Mouse (Mus musculus): ENCODE measurements at regions not wholly inside any gene's neighbourhood (a gene's known extent, or its start where the extent isn't known, plus 50 kb on each side); places are given as distances from the start of the nearest gene placed in this dataset.

DNA sequence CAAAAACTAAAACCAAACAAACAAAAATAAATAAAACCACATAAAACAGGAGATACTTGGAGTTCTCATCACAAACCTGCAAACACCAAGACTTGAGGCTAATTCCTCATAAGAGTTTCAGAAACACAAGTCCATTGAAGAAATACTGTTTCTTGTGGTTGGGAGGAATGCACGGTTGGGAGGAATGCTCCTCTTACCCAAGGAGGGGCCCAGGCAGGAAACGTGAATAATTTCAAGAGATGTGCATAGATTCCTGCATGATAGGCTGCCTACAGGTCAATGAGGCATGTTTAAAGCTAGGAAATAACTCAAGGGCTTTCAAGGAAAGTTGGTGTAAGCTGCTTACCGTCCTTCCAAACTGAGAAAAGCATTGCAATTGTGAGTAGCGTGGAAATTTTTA is 243.7 kb downstream of the Fam49a start:
- H3K27ac ChIP-seq (ENCODE audit: low read depth), result no peak overlapping the region
- H3K4me3 ChIP-seq (ENCODE audit: low read depth, low read length), result no peak overlapping the region
- H3K4me1 ChIP-seq (ENCODE audit: insufficient read depth), result peaks cover 7% of the 10 kb centered on the region
- H3K4me2 ChIP-seq, result no peak overlapping the region
- no peaks in the 10 kb centered on the region for H3K9me3 ChIP-seq (ENCODE audit: low read depth, low read length)
- H3K9ac ChIP-seq, result no peak overlapping the region
- WGBS, result 52% methylated on average over 4 of the region's 4 CpGs
- ATAC-seq (ENCODE audit: insufficient read depth), result no peak
- H3K27me3 ChIP-seq (ENCODE audit: insufficient read depth, low read length), result no peaks in the 10 kb centered on the region
- TF ChIP-seq CTCF (IDR thresholded peaks at IDR 0.05; ENCODE audit: low read depth), result no peak
- no peaks in the 10 kb centered on the region for H3K36me3 ChIP-seq (ENCODE audit: insufficient read depth)
- DNase-seq, result peak; percentile 33

DNA sequence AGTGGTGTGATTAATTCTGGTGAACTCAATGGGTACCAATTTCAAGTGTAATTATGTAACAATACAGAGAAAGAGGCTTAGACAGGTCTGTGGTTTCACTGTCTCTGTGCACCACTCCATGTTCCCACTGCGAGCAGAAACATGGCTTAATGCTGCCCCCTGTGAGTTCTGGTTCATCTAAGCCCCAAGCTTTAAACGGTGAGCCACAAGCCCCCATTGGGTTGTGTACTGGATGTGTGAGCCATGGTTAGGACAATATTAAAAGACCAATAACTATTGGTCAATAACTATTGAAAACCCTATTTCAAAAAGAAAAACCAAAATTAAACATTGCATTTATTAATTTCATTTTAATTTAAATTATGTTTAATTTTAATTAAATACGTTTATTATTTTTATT is 238.0 kb downstream of the Fam49a start:
- no peaks in the 10 kb centered on the region for H3K36me3 ChIP-seq (ENCODE audit: insufficient read depth)
- H3K27me3 ChIP-seq (ENCODE audit: insufficient read depth, low read length), result no peaks in the 10 kb centered on the region
- H3K9ac ChIP-seq, result no peak overlapping the region
- DNase-seq (no peak), ATAC-seq (ENCODE audit: insufficient read depth) (no peak)
- H3K9me3 ChIP-seq (ENCODE audit: low read depth, low read length), result no peaks in the 10 kb centered on the region
- H3K4me2 ChIP-seq, result no peak overlapping the region
- no peak for TF ChIP-seq CTCF (IDR thresholded peaks at IDR 0.05; ENCODE audit: low read depth)
- no peak overlapping the region for H3K27ac ChIP-seq (ENCODE audit: low read depth)
- no peak overlapping the region for H3K4me3 ChIP-seq (ENCODE audit: low read depth, low read length)
- H3K4me1 ChIP-seq (ENCODE audit: insufficient read depth), result no peaks in the 10 kb centered on the region
- 69% methylated on average over 3 of the region's 3 CpGs for WGBS

GRCm38 (mm10) chr12:12498621-12499020 is 236.7 kb downstream of the Fam49a start:
- ATAC-seq (ENCODE audit: insufficient read depth), result no peak

GRCm38 (mm10) chr12:12497277-12497841 is 235.4 kb downstream of the Fam49a start:
- WGBS, result 72% methylated on average over 6 of the region's 6 CpGs

More at GRCm38 (mm10) chr12:12498621-12499020, 236.7 kb downstream of the Fam49a start:
- H3K36me3 ChIP-seq (ENCODE audit: insufficient read depth), result no peaks in the 10 kb centered on the region
- H3K4me3 ChIP-seq (ENCODE audit: low read depth, low read length), result no peak overlapping the region
- no peaks in the 10 kb centered on the region for H3K27me3 ChIP-seq (ENCODE audit: insufficient read depth, low read length)
- no peak overlapping the region for H3K9ac ChIP-seq
- DNase-seq, result no peak
- H3K4me1 ChIP-seq (ENCODE audit: insufficient read depth), result no peaks in the 10 kb centered on the region
- no peak overlapping the region for H3K4me2 ChIP-seq
- H3K27ac ChIP-seq (ENCODE audit: low read depth), result no peak overlapping the region
- no peak for TF ChIP-seq CTCF (IDR thresholded peaks at IDR 0.05; ENCODE audit: low read depth)
- no peaks in the 10 kb centered on the region for H3K9me3 ChIP-seq (ENCODE audit: low read depth, low read length)

GRCm38 (mm10) chr12:12496593-12497141 is 234.7 kb downstream of the Fam49a start:
- Histone ChIP-seq H3K4me1 (ENCODE audit: insufficient read depth) (no peaks in the 10 kb centered on the region), H3K27ac (ENCODE audit: low read depth) (no peak overlapping the region), H3K9ac (no peak overlapping the region), H3K9me3 (ENCODE audit: low read depth, low read length) (no peaks in the 10 kb centered on the region), H3K27me3 (ENCODE audit: insufficient read depth, low read length) (no peaks in the 10 kb centered on the region), H3K36me3 (ENCODE audit: insufficient read depth) (no peaks in the 10 kb centered on the region), H3K4me3 (ENCODE audit: low read depth, low read length) (no peak overlapping the region), H3K4me2 (no peak overlapping the region)
- TF ChIP-seq CTCF (IDR thresholded peaks at IDR 0.05; ENCODE audit: low read depth), result no peak
- DNase-seq, result peak; percentile 63
- 54% methylated on average over 7 of the region's 7 CpGs for WGBS
- no peak for ATAC-seq (ENCODE audit: insufficient read depth)

More at GRCm38 (mm10) chr12:12497277-12497841, 235.4 kb downstream of the Fam49a start:
- Histone ChIP-seq H3K9ac (no peak overlapping the region), H3K4me2 (no peak overlapping the region), H3K27ac (ENCODE audit: low read depth) (no peak overlapping the region), H3K4me3 (ENCODE audit: low read depth, low read length) (no peak overlapping the region), H3K9me3 (ENCODE audit: low read depth, low read length) (no peaks in the 10 kb centered on the region), H3K27me3 (ENCODE audit: insufficient read depth, low read length) (no peaks in the 10 kb centered on the region), H3K4me1 (ENCODE audit: insufficient read depth) (no peaks in the 10 kb centered on the region), H3K36me3 (ENCODE audit: insufficient read depth) (no peaks in the 10 kb centered on the region)
- TF ChIP-seq CTCF (IDR thresholded peaks at IDR 0.05; ENCODE audit: low read depth), result no peak
- DNase-seq, result no peak
- ATAC-seq (ENCODE audit: insufficient read depth), result no peak

DNA sequence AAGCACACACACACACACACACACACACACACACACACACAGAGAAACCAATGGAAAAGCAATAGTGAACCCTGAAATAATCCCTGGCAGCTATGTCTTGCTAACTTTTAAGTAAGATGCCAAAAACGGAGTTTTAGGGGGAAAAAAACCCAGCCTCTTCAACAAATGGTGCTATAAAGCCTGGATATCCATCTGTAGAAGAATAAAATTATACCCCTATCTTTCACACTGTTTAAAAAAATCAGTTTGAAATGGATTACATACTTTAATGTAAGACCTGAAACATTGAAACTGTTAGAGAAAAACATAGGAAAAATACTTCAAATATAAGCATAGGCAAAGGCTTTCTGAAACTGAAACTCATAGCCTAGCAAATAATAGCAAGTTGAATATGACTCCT is 228.2 kb downstream of the Fam49a start:
- Histone ChIP-seq H3K27ac (ENCODE audit: low read depth) (no peak overlapping the region), H3K4me2 (no peak overlapping the region), H3K9ac (no peak overlapping the region), H3K27me3 (ENCODE audit: insufficient read depth, low read length) (no peaks in the 10 kb centered on the region), H3K4me3 (ENCODE audit: low read depth, low read length) (no peak overlapping the region), H3K9me3 (ENCODE audit: low read depth, low read length) (no peaks in the 10 kb centered on the region), H3K4me1 (ENCODE audit: insufficient read depth) (no peaks in the 10 kb centered on the region), H3K36me3 (ENCODE audit: insufficient read depth) (no peaks in the 10 kb centered on the region)
- TF ChIP-seq CTCF (IDR thresholded peaks at IDR 0.05; ENCODE audit: low read depth), result no peak
- ATAC-seq (ENCODE audit: insufficient read depth), result no peak
- WGBS, result 91% methylated on average over 1 of the region's 1 CpGs
- no peak for DNase-seq

DNA sequence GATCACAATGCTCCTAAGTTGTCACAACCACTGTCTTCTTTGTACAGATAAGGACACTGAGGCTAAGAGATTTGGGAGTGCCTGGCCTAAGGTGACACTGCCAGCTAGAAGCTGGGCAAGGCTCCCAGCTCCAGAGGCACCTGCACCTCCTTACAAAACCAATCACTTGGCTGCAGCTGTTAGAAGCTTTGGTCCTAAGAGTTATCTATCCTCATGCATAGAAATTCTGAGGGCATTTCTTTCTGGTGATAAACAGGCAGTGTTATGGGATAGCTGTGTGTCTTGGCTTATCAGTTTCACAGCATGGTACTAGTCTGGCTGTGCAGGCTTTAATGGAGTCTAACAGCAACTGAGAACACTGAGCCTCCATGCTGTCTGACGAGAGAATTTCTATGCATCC is 226.2 kb downstream of the Fam49a start:
- Histone ChIP-seq H3K4me3 (ENCODE audit: low read depth, low read length) (no peak overlapping the region), H3K36me3 (ENCODE audit: insufficient read depth) (no peaks in the 10 kb centered on the region), H3K4me1 (ENCODE audit: insufficient read depth) (no peaks in the 10 kb centered on the region), H3K9ac (no peak overlapping the region), H3K27ac (ENCODE audit: low read depth) (no peak overlapping the region), H3K9me3 (ENCODE audit: low read depth, low read length) (no peaks in the 10 kb centered on the region), H3K4me2 (no peak overlapping the region), H3K27me3 (ENCODE audit: insufficient read depth, low read length) (no peaks in the 10 kb centered on the region)
- WGBS, result 75% methylated on average over 1 of the region's 1 CpGs
- TF ChIP-seq CTCF (IDR thresholded peaks at IDR 0.05; ENCODE audit: low read depth), result no peak
- DNase-seq, result no peak
- no peak; the same call in 1 of the 2 replicates for ATAC-seq (ENCODE audit: insufficient read depth)

Measured in lung, embryonic 14.5 days (tissue).